Mouse (Mus musculus) embryonic facial prominence, embryonic 11.5 days (tissue): ENCODE results near the gene Atad3a. TPM values are rescaled to one million over a fixed set of nuclear protein-coding genes. Genes with fewer than 3 reads are reported as not detected.

Experiments used
- ATAC-seq: fragments of 200-750 bp; cut with Nextera tagmentation; replicated peaks from 2 replicates; pipeline ENCODE4 v1.8.0; 2017; ENCODE audit warnings: low read depth; ENCODE audit not compliant: insufficient number of reproducible peaks, low FRiP score, low TSS enrichment
- DNase-seq: peaks from one replicate; pipeline ENCODE4 v3.0.0-alpha.2; 2015; ENCODE audit warnings: low spot score
- H3K27ac ChIP-seq: fragments of 300-500 bp; sonication (generic); replicated peaks from 2 replicates; pipeline ENCODE4 v1.5.1; 2014; ENCODE audit warnings: mild to moderate bottlenecking, low read depth, low read length, control low read depth
- H3K27me3 ChIP-seq: fragments of 300-500 bp; sonication (generic); 2 replicates; pipeline ENCODE4 v1.6.1; 2014; ENCODE audit warnings: mild to moderate bottlenecking, low read length, moderate library complexity, mixed read lengths; ENCODE audit not compliant: control insufficient read depth, insufficient read depth
- H3K36me3 ChIP-seq: fragments of 300-500 bp; sonication (generic); replicated peaks from 2 replicates; pipeline ENCODE4 v1.6.1; 2014; ENCODE audit warnings: low read depth, mild to moderate bottlenecking, low read length, moderate library complexity, mixed read lengths; ENCODE audit not compliant: control insufficient read depth, insufficient read depth
- H3K4me1 ChIP-seq: fragments of 300-500 bp; sonication (generic); 2 replicates; pipeline ENCODE4 v1.6.1; 2014; ENCODE audit warnings: low read length, mixed read lengths; ENCODE audit not compliant: control insufficient read depth, insufficient read depth
- H3K4me2 ChIP-seq: fragments of 300-500 bp; sonication (generic); 2 replicates; pipeline ENCODE4 v1.6.1; 2014; ENCODE audit warnings: low read depth, mild to moderate bottlenecking, control low read depth, low read length, moderate library complexity
- H3K4me3 ChIP-seq: fragments of 300-500 bp; sonication (generic); 2 replicates; pipeline ENCODE4 v1.5.1; 2014; ENCODE audit warnings: low read depth, low read length, control low read depth
- H3K9ac ChIP-seq: fragments of 300-500 bp; sonication (generic); replicated peaks from 2 replicates; pipeline ENCODE4 v1.6.1; 2014; ENCODE audit warnings: mild to moderate bottlenecking, control low read depth, low read length
- H3K9me3 ChIP-seq: fragments of 300-500 bp; sonication (generic); replicated peaks from 2 replicates; pipeline ENCODE4 v1.6.1; 2016; ENCODE audit warnings: mild to moderate bottlenecking, low read length, inconsistent platforms, mixed read lengths; ENCODE audit not compliant: control insufficient read depth
- WGBS: fragments of 180-500 bp; shearing (Covaris S2); extraction: QIAGEN DNeasy Blood & Tissue Kit; methylation state at CpG from one replicate; pipeline ENCODE4 v1.1.7; 2014; 5-methylcytosine and 5-hydroxymethylcytosine counted together
- polyA plus RNA-seq: library from polyadenylated mRNA; unstranded; fragments of >200 nt; fragmentation: Nextera tagmentation; extraction: Ambion mirVana; gene quantifications from 2 replicates; pipeline ENCODE4 v1.2.1, GENCODE M21; 2014

Gene Atad3a
- polyA plus RNA-seq, 1 experiment from 2014 or later = 79.0 TPM

DNA sequence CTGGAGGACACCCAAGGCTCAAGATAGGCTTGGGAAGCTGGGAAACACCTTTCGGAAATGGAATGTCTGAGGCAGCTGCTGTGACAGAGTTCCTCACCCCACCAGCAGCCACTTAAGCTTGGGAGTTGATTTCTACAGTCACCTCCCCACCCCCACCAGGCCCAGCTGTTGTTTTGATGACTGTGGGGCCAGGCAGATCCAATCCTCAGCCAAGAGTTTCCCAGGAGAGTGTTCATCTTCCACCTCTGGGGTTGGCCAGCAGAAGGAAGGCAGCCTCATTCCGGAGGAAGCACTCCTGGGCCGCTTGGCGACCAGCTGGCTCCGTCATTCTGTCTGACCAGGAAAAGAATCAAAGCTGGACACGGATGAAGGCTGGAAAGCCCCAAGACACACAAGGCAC is 20.0 kb upstream of the Atad3a start:
- DNase-seq (no peak), ATAC-seq (no peak)
- Histone ChIP-seq H3K36me3 (no peaks in the 10 kb centered on the region), H3K27ac (no peak overlapping the region), H3K9me3 (no peaks in the 10 kb centered on the region), H3K27me3 (no peaks in the 10 kb centered on the region), H3K4me1 (no peaks in the 10 kb centered on the region), H3K4me2 (no peak overlapping the region), H3K4me3 (no peak overlapping the region), H3K9ac (no peak overlapping the region)
- 36% methylated on average over 6 of the region's 6 CpGs for WGBS

DNA sequence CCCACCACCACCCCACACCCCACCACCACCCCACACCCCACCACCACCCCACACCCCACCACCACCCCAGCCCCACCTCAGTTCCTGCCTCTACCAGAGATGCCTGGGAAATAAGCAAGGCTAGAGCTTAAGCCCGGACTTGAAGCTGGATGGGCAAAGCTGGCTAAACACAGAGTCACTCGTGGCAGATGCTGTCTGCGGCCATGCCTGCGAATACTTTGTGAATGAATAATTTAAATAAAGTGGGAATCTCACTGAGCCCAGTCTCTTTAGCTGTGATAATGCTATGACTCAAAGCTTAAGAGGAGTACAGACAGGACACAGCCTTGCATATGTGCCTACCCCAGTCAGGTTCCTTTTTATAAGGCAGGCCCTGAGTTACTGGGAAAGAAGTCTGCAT is 18.6 kb upstream of the Atad3a start:
- no peak for ATAC-seq
- no peak overlapping the region for H3K4me2 ChIP-seq
- WGBS = 78% methylated on average over 4 of the region's 4 CpGs
- H3K4me1 ChIP-seq = no peaks in the 10 kb centered on the region
- no peak for DNase-seq
- no peaks in the 10 kb centered on the region for H3K27me3 ChIP-seq
- no peaks in the 10 kb centered on the region for H3K9me3 ChIP-seq
- no peak overlapping the region for H3K27ac ChIP-seq
- H3K4me3 ChIP-seq = no peak overlapping the region
- no peaks in the 10 kb centered on the region for H3K36me3 ChIP-seq
- H3K9ac ChIP-seq = no peak overlapping the region

DNA sequence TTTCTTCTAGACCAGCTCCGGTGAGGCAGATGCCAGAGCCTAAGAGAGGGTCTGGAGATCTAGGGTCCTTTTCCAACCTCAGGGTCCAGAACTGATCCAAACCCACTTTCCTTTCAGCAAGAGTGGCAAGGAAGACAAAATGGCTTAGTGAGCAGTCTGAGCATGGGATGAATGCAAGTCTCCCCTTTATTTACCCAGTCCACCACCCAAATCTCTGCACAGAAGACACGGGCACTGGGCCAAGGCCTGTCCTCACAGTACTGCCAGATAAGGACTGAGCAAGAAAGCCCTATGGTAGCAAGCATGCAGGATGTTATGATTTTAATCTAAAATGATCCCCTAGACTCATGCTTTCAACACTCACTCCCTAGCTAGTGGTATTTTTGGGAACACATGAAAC is 16.9 kb upstream of the Atad3a start:
- WGBS = 67% methylated on average over 2 of the region's 2 CpGs
- H3K4me1 ChIP-seq = no peaks in the 10 kb centered on the region; the same call in 1 of the 2 replicates
- H3K9ac ChIP-seq = no peak overlapping the region
- ATAC-seq = no peak
- H3K4me2 ChIP-seq = no peak overlapping the region
- H3K36me3 ChIP-seq = no peaks in the 10 kb centered on the region
- H3K9me3 ChIP-seq = no peaks in the 10 kb centered on the region
- no peak overlapping the region for H3K4me3 ChIP-seq
- no peak for DNase-seq
- H3K27me3 ChIP-seq = no peaks in the 10 kb centered on the region; the same call in 1 of the 2 replicates
- no peak overlapping the region for H3K27ac ChIP-seq

DNA sequence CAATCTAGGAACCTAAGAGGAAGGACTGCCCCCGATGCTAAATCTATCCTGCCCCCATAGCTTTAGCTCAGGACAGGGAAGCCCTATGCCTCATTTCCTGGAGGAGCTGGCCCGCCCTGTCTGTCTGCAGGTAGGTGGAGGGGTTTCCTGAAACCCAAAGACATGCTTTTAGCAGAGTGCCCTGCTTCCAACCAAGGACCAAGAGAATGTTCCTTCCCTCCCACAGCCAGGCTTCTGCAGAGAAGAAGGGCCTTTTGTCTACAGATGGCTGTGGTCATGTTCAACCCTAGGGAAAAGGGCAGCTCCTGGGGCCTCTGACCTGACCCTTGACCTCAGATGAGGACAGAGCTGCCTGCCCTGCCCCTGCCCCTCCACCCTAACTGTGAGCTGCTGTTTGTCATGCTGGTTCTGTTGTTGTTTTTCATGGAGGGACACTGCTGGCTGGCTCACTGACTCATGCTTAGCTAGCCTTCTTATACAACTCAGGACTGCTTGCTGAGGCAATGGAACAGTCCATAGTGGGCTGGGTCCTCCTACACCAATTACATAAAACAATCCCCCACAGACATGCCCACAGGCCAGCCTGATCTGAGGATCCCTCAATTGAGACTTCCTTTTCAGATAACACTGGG is 15.9 kb upstream of the Atad3a start:
- no peak overlapping the region for H3K4me3 ChIP-seq
- ATAC-seq = no peak
- no peaks in the 10 kb centered on the region; the same call in 1 of the 2 replicates for H3K4me1 ChIP-seq
- WGBS = 16% methylated on average over 2 of the region's 2 CpGs
- no peak overlapping the region for H3K4me2 ChIP-seq
- H3K27me3 ChIP-seq = no peaks in the 10 kb centered on the region; the same call in 1 of the 2 replicates
- DNase-seq = no peak
- no peak overlapping the region for H3K9ac ChIP-seq
- H3K27ac ChIP-seq = no peak overlapping the region
- H3K36me3 ChIP-seq = no peaks in the 10 kb centered on the region
- no peaks in the 10 kb centered on the region for H3K9me3 ChIP-seq

DNA sequence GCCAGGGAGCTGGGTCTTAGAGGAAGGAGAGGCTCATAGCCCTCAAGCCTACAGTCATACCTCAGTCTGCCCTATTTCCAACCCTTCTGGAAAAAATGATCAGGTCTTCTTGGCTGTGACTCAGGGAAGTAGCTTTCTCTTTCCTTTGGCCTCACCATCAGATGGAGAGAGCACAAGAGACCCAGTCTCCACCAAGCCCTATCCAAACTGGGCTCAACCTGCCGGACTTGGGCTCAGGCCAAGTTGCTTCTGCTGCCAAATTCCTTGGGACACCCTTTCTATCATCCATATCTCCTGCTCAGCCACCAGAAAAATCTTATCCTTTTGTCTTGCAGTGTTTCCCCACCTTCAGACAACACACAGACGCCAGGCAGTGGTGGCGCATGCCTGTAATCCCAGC is 15.0 kb upstream of the Atad3a start:
- H3K4me2 ChIP-seq = no peak overlapping the region
- H3K27ac ChIP-seq = no peak overlapping the region

DNA sequence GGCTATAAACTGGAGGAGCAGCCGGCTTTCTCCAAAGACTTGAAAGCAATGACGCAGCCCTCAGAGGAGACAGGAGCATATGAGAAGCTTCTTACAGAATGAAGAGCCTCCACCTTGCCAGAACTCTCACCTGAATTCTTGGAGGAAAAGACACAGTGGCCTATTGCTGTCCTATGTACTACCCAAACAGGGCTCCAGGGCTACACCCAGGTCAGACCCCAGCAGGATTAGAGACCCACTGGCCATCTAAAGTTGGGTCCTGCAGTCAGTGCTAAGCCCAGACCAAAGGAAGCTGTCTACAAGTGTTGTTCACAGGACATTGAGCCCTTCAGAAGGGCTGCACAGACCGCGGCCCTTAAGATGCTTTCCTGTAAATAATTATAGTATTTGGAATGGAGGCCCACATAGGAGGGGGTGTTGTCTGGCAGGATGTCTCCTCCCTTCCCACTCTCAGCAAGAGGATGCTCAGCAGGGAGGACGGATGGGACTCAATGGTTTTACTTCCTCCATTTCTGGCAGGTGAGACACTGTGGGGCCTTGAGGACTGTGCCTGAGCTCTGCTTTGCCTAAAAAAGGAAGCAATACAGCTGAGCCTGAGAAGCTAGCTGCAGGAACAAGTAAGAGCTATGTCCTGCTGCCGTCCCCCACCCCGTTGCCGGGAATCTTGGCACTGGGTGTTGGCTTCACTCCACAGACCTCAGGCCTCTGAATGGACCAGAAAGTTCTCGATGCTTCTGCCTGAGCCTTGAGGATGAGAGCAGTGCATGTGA is 14.3 kb upstream of the Atad3a start:
- Histone ChIP-seq H3K9ac (peak overlapping the region; percentile 45), H3K27ac (0 out of 2 replicates have a peak overlapping the region, but pooled peaks have one; percentile 13), H3K36me3 (no peaks in the 10 kb centered on the region), H3K4me3 (no peak overlapping the region; the same call in 1 of the 2 replicates), H3K27me3 (no peaks in the 10 kb centered on the region; the same call in 1 of the 2 replicates), H3K4me2 (peak overlapping the region; percentile 55), H3K9me3 (no peaks in the 10 kb centered on the region), H3K4me1 (peaks cover 2% of the 10 kb centered on the region)
- ATAC-seq (no peak), DNase-seq (no peak)
- WGBS = 60% methylated on average over 9 of the region's 9 CpGs

More for the DNA sequence above, 15.0 kb upstream of the Atad3a start:
- WGBS = 83% methylated on average over 3 of the region's 3 CpGs
- Histone ChIP-seq H3K4me3 (no peak overlapping the region), H3K27me3 (no peaks in the 10 kb centered on the region; the same call in 1 of the 2 replicates), H3K9ac (no peak overlapping the region), H3K9me3 (no peaks in the 10 kb centered on the region), H3K36me3 (no peaks in the 10 kb centered on the region), H3K4me1 (no peaks in the 10 kb centered on the region; the same call in none of the 2 replicates)
- DNase-seq (no peak), ATAC-seq (no peak)

DNA sequence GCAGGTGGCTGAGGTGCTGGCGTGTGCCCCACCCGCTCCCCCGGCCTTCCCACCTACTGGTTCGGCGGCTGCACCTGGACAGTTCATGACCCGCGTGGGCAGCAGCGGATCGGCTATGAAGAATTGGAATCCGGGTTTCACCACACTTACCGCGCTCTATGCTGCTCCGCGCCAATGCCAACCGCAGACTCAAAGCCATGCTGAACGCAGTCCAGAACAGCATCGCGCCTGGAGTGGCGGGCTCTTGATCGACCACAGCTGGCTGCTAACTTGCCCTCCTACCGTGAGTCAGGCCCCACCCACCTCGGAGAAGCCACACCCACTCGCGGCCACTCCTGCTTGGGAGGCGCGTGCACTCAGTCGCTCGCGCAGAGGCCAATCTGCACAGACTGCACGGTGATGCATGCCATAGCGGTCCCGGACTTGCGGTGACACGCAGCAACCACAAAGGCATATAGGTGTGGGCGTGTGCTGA is 13.4 kb upstream of the Atad3a start, which contains the start of gene Vwa1:
TSS of gene Vwa1 (minus strand) at position 419 of the 475 bp plus-strand sequence.
- Histone ChIP-seq H3K4me3 (peak within 1 kb of the TSS; percentile 32), H3K9me3 (no peaks in the 10 kb centered on the region), H3K27ac (0 out of 2 replicates have a peak within 1 kb of the TSS, but pooled peaks have one; percentile 13), H3K4me1 (peaks cover 2% of the 10 kb centered on the region), H3K36me3 (no peaks in the 10 kb centered on the region), H3K27me3 (no peaks in the 10 kb centered on the region; the same call in 1 of the 2 replicates), H3K4me2 (peak within 1 kb of the TSS; percentile 55), H3K9ac (peak within 1 kb of the TSS; percentile 45)
- DNase-seq (peak; percentile 92), ATAC-seq (peak; percentile 74)
- 2% methylated on average over 35 of the region's 35 CpGs for WGBS
